Comparison of ENCODE assay signal across 10 mouse cellular contexts in genomic region chr8:122642071-122642470, GRCm38 (mm10). TPM values are rescaled to one million over a fixed set of nuclear protein-coding genes. Genes with fewer than 3 reads are reported as not detected.
DNase-seq lines count a peak whose midpoint lies in the region; ATAC-seq and TF ChIP-seq lines count a peak whose summit lies in the region.
"Had no signal": no experiment of that assay in that cellular context is flagged by ENCODE, and none has a peak within 500 bp of the region (broad histone marks: within the 10 kb centered on the region; RNA-seq: fewer than 3 reads in every experiment).

No protein-coding gene starts in this region.

- H3K36me3 ChIP-seq in stomach, embryonic 15.5 days: no peaks in the 10 kb centered on the region
- H3K36me3 ChIP-seq in intestine, embryonic 15.5 days: no peaks in the 10 kb centered on the region

- no peak overlapping the region for H3K4me2 ChIP-seq in stomach, embryonic 15.5 days
- H3K4me2 ChIP-seq in intestine, embryonic 15.5 days (replicated peaks): no peak overlapping the region

- no peak for TF ChIP-seq POLR2A in cerebellum, adult 2 months (IDR thresholded peaks at IDR 0.05; ENCODE audit: borderline replicate concordance, insufficient read depth, low read length)

- peaks cover 56% of the 10 kb centered on the region for H3K4me1 ChIP-seq in cerebellum, adult 2 months (ENCODE audit: control insufficient read depth, insufficient read depth, low read length)
- H3K4me1 ChIP-seq in stomach, embryonic 15.5 days: peaks cover 39% of the 10 kb centered on the region
- peaks cover 48% of the 10 kb centered on the region for H3K4me1 ChIP-seq in intestine, embryonic 15.5 days (replicated peaks)

- no peak overlapping the region for H3K27ac ChIP-seq in cerebellum, adult 2 months (ENCODE audit: insufficient read depth, low read length)
- 0 out of 2 replicates have a peak overlapping the region, but pooled peaks have one; percentile 4 for H3K27ac ChIP-seq in stomach, embryonic 15.5 days
- no peak overlapping the region for H3K27ac ChIP-seq in intestine, embryonic 15.5 days

- peak; percentile 64 to 75 for DNase-seq in cerebellum, adult 2 months
- no peak for DNase-seq in cerebellum, postnatal 4 days (ENCODE audit: low spot score in 2 of 2)
- peak; percentile 77 for DNase-seq in right cerebral cortex, adult 18-20 months
- no peak for DNase-seq in right cerebral cortex, postnatal 4 days
- DNase-seq in layer of hippocampus, adult 9-11 months: peak; percentile 35
- no peak for DNase-seq in embryo, embryonic 11 days

- H3K9ac ChIP-seq in stomach, embryonic 15.5 days: no peak overlapping the region
- H3K9ac ChIP-seq in intestine, embryonic 15.5 days: no peak overlapping the region

- no peaks in the 10 kb centered on the region for H3K27me3 ChIP-seq in cerebellum, adult 2 months (ENCODE audit: control insufficient read depth, insufficient read depth, low read length)
- H3K27me3 ChIP-seq in stomach, embryonic 15.5 days (replicated peaks): no peaks in the 10 kb centered on the region
- H3K27me3 ChIP-seq in intestine, embryonic 15.5 days (replicated peaks): no peaks in the 10 kb centered on the region
- H3K27me3 ChIP-seq: megakaryocyte, embryonic 14.5 days had no signal

- ATAC-seq in stomach, embryonic 15.5 days (ENCODE audit: insufficient read depth, low FRiP score, low read depth): no peak
- ATAC-seq in intestine, embryonic 15.5 days: no peak

- H3K9me3 ChIP-seq in stomach, embryonic 15.5 days: no peaks in the 10 kb centered on the region
- no peaks in the 10 kb centered on the region for H3K9me3 ChIP-seq in intestine, embryonic 15.5 days
- H3K9me3 ChIP-seq: megakaryocyte, embryonic 14.5 days had no signal

- no peak for TF ChIP-seq CTCF in cerebellum, adult 2 months (IDR thresholded peaks at IDR 0.05; ENCODE audit: borderline replicate concordance, insufficient read depth, low read depth, low read length)

- 22% methylated on average over 9 of the region's 9 CpGs for WGBS in cerebellum, adult 2 months
- WGBS in stomach, embryonic 15.5 days: 57% methylated on average over 9 of the region's 9 CpGs
- WGBS in intestine, embryonic 15.5 days: 51% methylated on average over 9 of the region's 9 CpGs

- H3K4me3 ChIP-seq in cerebellum, adult 2 months (replicated peaks; ENCODE audit: insufficient read depth, low read depth, low read length): no peak overlapping the region
- no peak overlapping the region for H3K4me3 ChIP-seq in stomach, embryonic 15.5 days (replicated peaks)
- H3K4me3 ChIP-seq in intestine, embryonic 15.5 days (replicated peaks): no peak overlapping the region
- H3K4me3 ChIP-seq: megakaryocyte, embryonic 14.5 days had no signal

RNA-seq across cellular contexts. Expression of gene Pabpn1l, which starts 19.5 kb away (rescaled TPM):
- not detected in 2 replicates for polyA plus RNA-seq in cerebellum, adult 2 months (2012; rRNA removed)
- polyA plus RNA-seq in stomach, embryonic 15.5 days (2015; fragmentation: Nextera tagmentation; extraction: Ambion mirVana): 0.12 TPM in 1 of 2 replicates, not detected in the other
- not detected in 2 replicates for polyA plus RNA-seq in intestine, embryonic 15.5 days (2015; fragmentation: Nextera tagmentation; extraction: Ambion mirVana)
- polyA plus RNA-seq: frontal cortex, adult 2 months had no signal

RNA-seq across cellular contexts. Expression of gene Trappc2l, which starts 30.6 kb away (rescaled TPM):
- 199 and 206 TPM in 2 replicates for polyA plus RNA-seq in cerebellum, adult 2 months (2012; rRNA removed)
- polyA plus RNA-seq in stomach, embryonic 15.5 days (2015; fragmentation: Nextera tagmentation; extraction: Ambion mirVana): 49.7 and 61.8 TPM in 2 replicates
- polyA plus RNA-seq in intestine, embryonic 15.5 days (2015; fragmentation: Nextera tagmentation; extraction: Ambion mirVana): 58.0 and 76.0 TPM in 2 replicates

RNA-seq across cellular contexts. Expression of gene Galns, which starts 30.8 kb away (rescaled TPM):
- 8.5 and 8.7 TPM in 2 replicates for polyA plus RNA-seq in cerebellum, adult 2 months (2012; rRNA removed)
- polyA plus RNA-seq in stomach, embryonic 15.5 days (2015; fragmentation: Nextera tagmentation; extraction: Ambion mirVana): 11.9 and 13.1 TPM in 2 replicates
- polyA plus RNA-seq in intestine, embryonic 15.5 days (2015; fragmentation: Nextera tagmentation; extraction: Ambion mirVana): 17.1 and 18.8 TPM in 2 replicates

RNA-seq across cellular contexts. Expression of gene Cbfa2t3, which starts 56.8 kb away (rescaled TPM):
- 17.7 and 21.6 TPM in 2 replicates for polyA plus RNA-seq in cerebellum, adult 2 months (2012; rRNA removed)
- polyA plus RNA-seq in stomach, embryonic 15.5 days (2015; fragmentation: Nextera tagmentation; extraction: Ambion mirVana): 4.5 and 4.8 TPM in 2 replicates
- polyA plus RNA-seq in intestine, embryonic 15.5 days (2015; fragmentation: Nextera tagmentation; extraction: Ambion mirVana): 4.6 and 4.7 TPM in 2 replicates

Comparison
In these comparisons a context has a peak if more than half of its experiments do, and no peak if none do; other contexts are left out.
1. DNase-seq: peak in cerebellum, adult 2 months (2 of 2), right cerebral cortex, adult 18-20 months (single experiment) and layer of hippocampus, adult 9-11 months (single experiment); none in cerebellum, postnatal 4 days (0 of 2), right cerebral cortex, postnatal 4 days (single experiment) and embryo, embryonic 11 days (single experiment).